Mouse (Mus musculus) embryonic facial prominence, embryonic 12.5 days (tissue): Measurements from ENCODE around the gene Foxq1. TPM values are rescaled to one million over a fixed set of nuclear protein-coding genes. Genes with fewer than 3 reads are reported as not detected.

Experiments
- ATAC-seq: fragments of 200-750 bp; cut with Nextera tagmentation; 2 replicates; pipeline ENCODE4 v1.8.0; 2017; ENCODE audit not compliant: insufficient number of reproducible peaks, insufficient read depth, low FRiP score, low TSS enrichment
- H3K27ac ChIP-seq: fragments of 300-500 bp; sonication (generic); 2 replicates; pipeline ENCODE4 v1.5.1; 2016; ENCODE audit warnings: mild to moderate bottlenecking
- H3K27me3 ChIP-seq: fragments of 300-500 bp; sonication (generic); 2 replicates; pipeline ENCODE4 v1.6.1; 2016; ENCODE audit warnings: mild to moderate bottlenecking, moderate library complexity
- H3K36me3 ChIP-seq: fragments of 300-500 bp; sonication (generic); 2 replicates; pipeline ENCODE4 v1.6.1; 2016; ENCODE audit warnings: mild to moderate bottlenecking
- H3K4me1 ChIP-seq: fragments of 300-500 bp; sonication (generic); 2 replicates; pipeline ENCODE4 v1.6.1; 2016
- H3K4me2 ChIP-seq: fragments of 300-500 bp; sonication (generic); replicated peaks from 2 replicates; pipeline ENCODE4 v1.6.1; 2016; ENCODE audit warnings: mild to moderate bottlenecking, moderate library complexity
- H3K4me3 ChIP-seq: fragments of 300-500 bp; sonication (generic); 2 replicates; pipeline ENCODE4 v1.5.1; 2016; ENCODE audit warnings: mild to moderate bottlenecking
- H3K9ac ChIP-seq: fragments of 300-500 bp; sonication (generic); 2 replicates; pipeline ENCODE4 v1.6.1; 2016; ENCODE audit warnings: mild to moderate bottlenecking, moderate library complexity
- H3K9me3 ChIP-seq: fragments of 300-500 bp; sonication (generic); 2 replicates; pipeline ENCODE4 v1.6.1; 2016; ENCODE audit warnings: mild to moderate bottlenecking, moderate library complexity
- WGBS: fragments of 180-500 bp; shearing (Covaris S2); methylation state at CpG from one replicate; pipeline ENCODE4 v1.1.7; 2016; 5-methylcytosine and 5-hydroxymethylcytosine counted together
- polyA plus RNA-seq: library from polyadenylated mRNA; unstranded; fragments of >200 nt; fragmentation: Nextera tagmentation; extraction: Ambion mirVana; gene quantifications from 2 replicates; pipeline ENCODE4 v1.2.1, GENCODE M21; 2016

The Foxq1 gene
- 1.6 and 2.0 TPM in 2 replicates for polyA plus RNA-seq

DNA sequence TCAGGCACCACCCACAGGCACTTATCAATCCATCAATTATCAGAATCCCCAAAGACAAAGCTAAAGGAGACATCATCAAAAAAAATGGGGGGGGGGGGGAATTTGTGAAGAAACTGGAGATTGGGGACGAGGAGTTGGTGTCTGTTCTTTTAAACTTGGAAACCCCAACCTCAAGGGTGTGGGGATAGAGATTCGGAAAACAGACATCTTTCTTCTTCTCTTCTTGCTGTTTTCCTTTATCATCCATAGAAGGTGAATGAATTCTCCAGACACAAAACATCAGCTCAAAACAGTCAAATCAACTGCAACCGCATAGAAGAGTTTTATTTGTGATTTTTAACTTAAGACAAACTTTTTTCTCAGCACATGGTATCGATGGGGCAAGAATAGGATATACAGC lies at the start of gene Foxq1:
TSS of gene Foxq1 (plus strand) at position 301 of the 400 bp plus-strand sequence.
- 77% methylated on average over 4 of the region's 4 CpGs for WGBS

DNA sequence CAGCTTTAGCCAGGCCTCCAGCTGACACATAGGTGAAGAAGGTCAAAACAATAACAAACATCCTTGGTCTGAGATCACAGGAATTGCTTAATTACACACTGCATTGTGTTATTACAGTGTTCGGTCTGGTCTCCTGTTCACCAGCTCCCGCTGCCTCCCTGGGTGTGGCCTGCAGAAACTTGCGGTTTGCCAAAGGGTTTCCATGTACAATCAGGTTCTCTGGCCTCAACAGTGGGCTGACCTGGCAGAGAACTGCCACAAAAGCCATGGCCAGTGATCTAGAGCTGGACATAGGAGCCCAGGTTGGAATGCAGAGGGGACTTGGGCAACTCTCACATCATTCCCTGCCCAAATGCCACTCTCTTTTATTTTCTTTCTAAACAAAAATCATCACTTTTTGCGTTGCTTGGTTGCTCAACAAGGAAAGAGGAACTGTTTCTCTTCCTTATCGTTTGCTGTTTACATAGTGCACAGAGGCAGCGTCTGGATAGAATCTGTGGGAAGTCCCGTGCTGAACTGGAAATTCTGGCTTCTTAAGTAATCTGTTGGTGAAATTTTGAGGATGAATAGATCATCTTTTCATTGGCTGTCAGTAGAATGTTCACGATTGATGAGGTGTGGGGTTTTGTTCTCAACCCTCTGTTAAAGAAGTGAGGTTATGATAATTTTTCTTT lies 49.3 kb upstream of the Foxq1 start:
- Histone ChIP-seq H3K4me1 (no peaks in the 10 kb centered on the region), H3K36me3 (no peaks in the 10 kb centered on the region), H3K27ac (no peak overlapping the region), H3K4me2 (no peak overlapping the region), H3K9ac (no peak overlapping the region), H3K4me3 (no peak overlapping the region), H3K27me3 (no peaks in the 10 kb centered on the region), H3K9me3 (no peaks in the 10 kb centered on the region)
- no peak for ATAC-seq
- WGBS, result 70% methylated on average over 8 of the region's 8 CpGs

More for the DNA sequence above, at the start of gene Foxq1:
- peaks cover 20% of the 10 kb centered on the region for H3K4me1 ChIP-seq
- ATAC-seq, result no peak
- H3K9ac ChIP-seq, result no peak within 1 kb of the TSS
- H3K9me3 ChIP-seq, result no peaks in the 10 kb centered on the region
- no peaks in the 10 kb centered on the region for H3K36me3 ChIP-seq
- peaks cover 70% of the 10 kb centered on the region for H3K27me3 ChIP-seq
- H3K27ac ChIP-seq, result no peak within 1 kb of the TSS
- no peak within 1 kb of the TSS; the same call in 1 of the 2 replicates for H3K4me2 ChIP-seq
- H3K4me3 ChIP-seq, result no peak within 1 kb of the TSS

DNA sequence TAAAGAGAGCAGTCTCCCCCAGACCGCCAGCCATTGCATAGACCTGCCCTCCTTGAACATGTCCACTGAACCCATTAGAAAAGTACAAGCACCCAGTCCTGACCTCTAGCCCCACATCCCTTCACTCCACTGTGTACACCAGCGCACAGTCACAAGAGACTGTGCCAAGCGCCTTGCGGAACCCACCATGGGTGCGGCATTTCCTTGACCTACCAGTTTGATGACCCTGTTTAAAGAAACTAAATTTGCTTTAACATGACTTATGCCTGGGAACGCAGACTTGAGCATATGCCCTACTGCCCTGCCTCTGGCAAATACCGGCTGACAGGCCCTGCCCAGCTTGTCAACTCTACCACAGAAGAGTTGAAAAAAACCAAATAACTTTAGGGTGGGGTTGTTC lies 40.7 kb upstream of the Foxq1 start:
- 90% methylated on average over 7 of the region's 7 CpGs for WGBS

DNA sequence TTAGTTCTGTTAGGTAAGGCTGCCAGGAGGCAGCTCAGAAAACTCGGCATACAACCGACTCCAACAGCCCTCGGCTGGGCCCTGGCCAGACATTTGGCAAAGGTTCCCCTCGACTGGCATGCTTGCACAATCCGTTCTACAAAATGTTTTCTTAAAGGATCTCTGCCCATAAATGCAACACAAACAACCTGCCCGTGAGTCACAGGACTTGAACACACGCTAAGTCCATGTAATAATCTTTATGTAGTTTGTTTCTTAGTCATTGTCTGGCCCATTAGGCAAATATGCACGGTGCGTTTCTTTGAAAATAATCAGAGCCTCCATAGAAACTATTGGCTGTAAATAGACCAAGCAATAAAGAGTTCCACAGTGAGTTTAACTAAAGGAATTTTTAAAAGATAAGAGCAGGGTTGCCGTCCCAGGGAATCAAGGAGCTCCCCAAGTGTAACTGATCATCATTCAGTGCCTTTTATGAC lies 37.5 kb upstream of the Foxq1 start:
- Histone ChIP-seq H3K9me3 (no peaks in the 10 kb centered on the region), H3K4me3 (no peak overlapping the region), H3K27me3 (no peaks in the 10 kb centered on the region), H3K4me2 (no peak overlapping the region), H3K36me3 (no peaks in the 10 kb centered on the region), H3K27ac (no peak overlapping the region), H3K9ac (no peak overlapping the region), H3K4me1 (no peaks in the 10 kb centered on the region)
- ATAC-seq, result no peak
- 81% methylated on average over 10 of the region's 10 CpGs for WGBS

More for the DNA sequence above, 40.7 kb upstream of the Foxq1 start:
- H3K4me3 ChIP-seq, result no peak overlapping the region
- H3K4me1 ChIP-seq, result no peaks in the 10 kb centered on the region
- H3K36me3 ChIP-seq, result no peaks in the 10 kb centered on the region
- no peaks in the 10 kb centered on the region for H3K9me3 ChIP-seq
- no peaks in the 10 kb centered on the region for H3K27me3 ChIP-seq
- no peak for ATAC-seq
- H3K27ac ChIP-seq, result no peak overlapping the region
- H3K4me2 ChIP-seq, result no peak overlapping the region
- no peak overlapping the region for H3K9ac ChIP-seq

DNA sequence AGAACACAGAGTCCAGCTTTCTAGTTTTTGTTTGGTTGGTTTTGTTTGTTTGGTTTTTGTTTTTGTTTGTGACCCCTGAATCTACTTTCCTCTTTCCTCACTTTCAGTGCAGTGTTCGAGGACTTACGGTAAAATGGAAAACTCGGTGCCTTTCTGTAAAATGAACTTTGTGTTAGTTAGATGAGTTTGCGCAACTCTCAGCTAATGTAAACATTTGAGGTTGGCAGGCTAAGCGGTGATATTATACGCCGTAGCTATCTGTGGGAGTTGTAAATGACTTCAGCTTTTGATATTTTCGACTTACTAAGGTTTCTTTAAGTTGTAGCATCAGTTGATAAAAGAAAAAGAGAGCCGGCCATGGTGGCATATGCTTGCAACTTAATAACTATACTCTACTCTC lies 37.0 kb upstream of the Foxq1 start:
- 90% methylated on average over 9 of the region's 9 CpGs for WGBS
- ATAC-seq, result no peak
- Histone ChIP-seq H3K27ac (no peak overlapping the region), H3K4me2 (no peak overlapping the region), H3K4me1 (no peaks in the 10 kb centered on the region), H3K4me3 (no peak overlapping the region), H3K9ac (no peak overlapping the region), H3K9me3 (no peaks in the 10 kb centered on the region), H3K27me3 (no peaks in the 10 kb centered on the region), H3K36me3 (no peaks in the 10 kb centered on the region)

DNA sequence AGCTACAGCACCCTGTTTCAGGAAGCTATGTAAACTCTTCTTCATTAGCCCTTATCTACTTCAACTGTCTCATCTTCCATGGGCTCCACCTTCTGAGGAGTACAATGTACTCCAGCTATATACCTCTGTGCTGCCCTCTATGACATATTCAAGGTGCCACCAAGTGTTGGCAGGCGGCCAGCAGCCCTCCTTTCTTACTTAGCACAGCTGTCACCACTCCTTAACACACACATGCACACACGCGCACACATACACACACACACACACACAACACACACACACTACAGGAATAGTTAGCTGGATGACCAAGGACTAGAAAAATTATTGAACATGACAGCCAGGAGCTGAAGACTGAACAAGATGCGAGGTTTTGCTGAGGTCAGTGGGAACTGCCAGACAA lies 31.0 kb upstream of the Foxq1 start:
- no peaks in the 10 kb centered on the region for H3K4me1 ChIP-seq
- no peak overlapping the region for H3K9ac ChIP-seq
- WGBS, result 90% methylated on average over 4 of the region's 4 CpGs
- no peak for ATAC-seq
- no peaks in the 10 kb centered on the region for H3K36me3 ChIP-seq
- H3K27me3 ChIP-seq, result no peaks in the 10 kb centered on the region
- H3K4me2 ChIP-seq, result no peak overlapping the region
- no peaks in the 10 kb centered on the region for H3K9me3 ChIP-seq
- H3K4me3 ChIP-seq, result no peak overlapping the region
- no peak overlapping the region for H3K27ac ChIP-seq

DNA sequence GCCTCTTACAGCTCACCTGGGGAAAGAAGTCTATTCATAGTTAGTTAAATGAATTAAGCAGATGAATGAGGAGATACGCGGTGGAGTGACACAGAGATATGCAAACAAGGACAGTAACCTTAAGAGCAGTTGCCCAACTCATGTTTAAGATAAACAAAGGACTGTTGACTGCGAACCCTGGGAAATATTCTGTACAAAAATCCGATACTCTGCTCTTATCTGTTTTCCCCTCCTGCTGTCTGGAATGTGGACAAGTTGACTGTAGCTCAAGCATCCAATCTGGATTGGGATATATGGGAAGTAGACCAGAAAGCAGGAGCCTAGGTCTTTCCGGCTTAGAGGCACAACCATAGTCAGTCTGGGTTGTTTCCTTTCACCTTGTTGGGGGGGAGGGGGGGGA lies 24.7 kb upstream of the Foxq1 start:
- Histone ChIP-seq H3K9ac (no peak overlapping the region), H3K27me3 (no peaks in the 10 kb centered on the region), H3K4me1 (no peaks in the 10 kb centered on the region), H3K27ac (no peak overlapping the region), H3K36me3 (no peaks in the 10 kb centered on the region), H3K9me3 (no peaks in the 10 kb centered on the region), H3K4me3 (no peak overlapping the region), H3K4me2 (no peak overlapping the region)
- no peak for ATAC-seq
- 86% methylated on average over 5 of the region's 5 CpGs for WGBS

DNA sequence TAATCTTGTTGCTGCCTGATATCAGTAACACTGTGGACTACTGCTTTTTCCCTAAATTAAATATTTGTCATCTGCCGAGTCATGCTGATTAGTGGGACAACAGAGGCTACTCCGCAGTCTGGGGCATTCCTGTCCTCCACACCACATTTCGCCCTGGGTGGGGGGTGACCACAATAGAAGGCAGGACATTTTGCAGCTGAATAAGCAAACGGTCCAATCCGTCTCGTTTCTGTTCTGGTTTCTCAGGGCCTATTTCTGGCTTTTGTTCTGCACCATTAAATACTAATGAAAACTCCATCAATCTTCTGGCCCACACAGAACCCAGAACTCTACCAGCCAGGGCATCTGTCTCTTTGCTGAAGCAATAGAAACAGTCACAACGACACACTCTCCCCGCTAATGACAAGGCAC lies 24.3 kb upstream of the Foxq1 start:
- Histone ChIP-seq H3K36me3 (no peaks in the 10 kb centered on the region), H3K4me2 (no peak overlapping the region), H3K9ac (no peak overlapping the region), H3K4me1 (no peaks in the 10 kb centered on the region), H3K27ac (no peak overlapping the region), H3K4me3 (no peak overlapping the region), H3K27me3 (no peaks in the 10 kb centered on the region), H3K9me3 (no peaks in the 10 kb centered on the region)
- 57% methylated on average over 8 of the region's 8 CpGs for WGBS
- ATAC-seq, result no peak

DNA sequence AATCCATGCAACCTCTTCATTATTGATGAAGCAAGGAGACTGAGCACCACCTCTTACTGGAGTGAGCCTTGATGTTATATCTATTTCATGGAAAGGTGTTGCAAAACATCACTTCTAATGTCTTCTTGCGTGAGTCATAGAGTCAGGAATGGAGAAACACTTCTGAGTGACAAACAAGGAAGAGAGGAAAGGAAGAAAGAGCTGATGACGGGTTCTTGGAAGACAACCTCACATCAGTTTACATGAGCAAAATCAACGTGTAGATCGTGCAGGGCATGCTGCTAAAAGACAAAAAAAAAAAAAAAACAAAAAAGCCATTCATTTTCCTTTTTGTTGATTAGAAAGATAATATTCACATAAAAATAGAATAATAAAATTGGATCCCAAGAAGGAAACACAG lies 21.2 kb upstream of the Foxq1 start:
- no peak overlapping the region for H3K27ac ChIP-seq
- no peaks in the 10 kb centered on the region for H3K9me3 ChIP-seq
- no peaks in the 10 kb centered on the region for H3K4me1 ChIP-seq
- H3K27me3 ChIP-seq, result no peaks in the 10 kb centered on the region
- H3K4me2 ChIP-seq, result no peak overlapping the region
- H3K4me3 ChIP-seq, result no peak overlapping the region
- no peaks in the 10 kb centered on the region for H3K36me3 ChIP-seq
- 90% methylated on average over 4 of the region's 4 CpGs for WGBS
- no peak overlapping the region for H3K9ac ChIP-seq
- ATAC-seq, result no peak

DNA sequence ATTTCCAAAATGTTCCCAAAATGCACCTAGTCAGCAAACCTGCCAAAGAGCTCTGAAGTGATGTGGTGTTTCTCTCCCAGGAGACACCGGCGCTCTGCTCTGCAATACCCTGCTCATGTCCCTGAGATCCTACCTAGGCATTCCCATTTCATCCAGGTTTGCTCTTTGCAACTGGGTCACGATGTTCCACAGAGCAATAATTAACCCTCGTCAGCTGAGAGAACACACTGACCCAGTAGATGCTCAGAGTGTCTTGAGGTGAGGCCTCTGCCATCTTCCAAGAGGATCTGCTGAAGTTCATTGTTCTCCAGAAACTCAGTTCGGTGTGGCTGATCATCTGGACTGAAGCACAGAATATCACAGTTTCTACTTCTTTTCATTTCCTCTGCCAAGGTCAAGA lies 12.9 kb upstream of the Foxq1 start:
- 84% methylated on average over 5 of the region's 5 CpGs for WGBS
- no peak overlapping the region for H3K9ac ChIP-seq
- H3K36me3 ChIP-seq, result no peaks in the 10 kb centered on the region
- H3K27me3 ChIP-seq, result no peaks in the 10 kb centered on the region
- no peak overlapping the region for H3K4me3 ChIP-seq
- no peaks in the 10 kb centered on the region for H3K4me1 ChIP-seq
- H3K4me2 ChIP-seq, result no peak overlapping the region
- ATAC-seq, result no peak
- no peaks in the 10 kb centered on the region for H3K9me3 ChIP-seq
- no peak overlapping the region for H3K27ac ChIP-seq

DNA sequence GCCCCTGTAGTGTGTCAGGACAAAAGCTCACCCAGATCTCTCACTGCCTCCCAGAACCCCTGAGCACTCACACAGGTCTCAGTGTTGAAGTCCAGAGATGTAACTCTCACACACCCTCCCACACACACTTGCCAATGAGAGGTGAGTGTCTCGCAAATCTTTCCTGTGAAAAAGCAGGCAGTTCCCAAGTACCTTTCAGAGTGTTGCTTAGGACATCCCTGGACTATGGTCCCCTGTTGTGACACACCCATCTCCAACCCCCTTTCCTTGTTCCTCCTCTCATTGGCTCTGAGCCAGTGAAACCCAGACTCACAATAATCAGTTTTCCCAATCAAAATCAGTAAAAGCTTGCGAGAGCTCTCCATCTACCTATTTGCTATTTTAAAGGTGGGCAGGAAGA lies 9.2 kb upstream of the Foxq1 start:
- 75% methylated on average over 2 of the region's 2 CpGs for WGBS
- no peak overlapping the region for H3K4me3 ChIP-seq
- H3K27me3 ChIP-seq, result no peaks in the 10 kb centered on the region
- H3K4me1 ChIP-seq, result no peaks in the 10 kb centered on the region
- no peak overlapping the region for H3K27ac ChIP-seq
- H3K9ac ChIP-seq, result no peak overlapping the region
- no peak for ATAC-seq
- no peaks in the 10 kb centered on the region for H3K36me3 ChIP-seq
- H3K9me3 ChIP-seq, result no peaks in the 10 kb centered on the region
- no peak overlapping the region for H3K4me2 ChIP-seq

DNA sequence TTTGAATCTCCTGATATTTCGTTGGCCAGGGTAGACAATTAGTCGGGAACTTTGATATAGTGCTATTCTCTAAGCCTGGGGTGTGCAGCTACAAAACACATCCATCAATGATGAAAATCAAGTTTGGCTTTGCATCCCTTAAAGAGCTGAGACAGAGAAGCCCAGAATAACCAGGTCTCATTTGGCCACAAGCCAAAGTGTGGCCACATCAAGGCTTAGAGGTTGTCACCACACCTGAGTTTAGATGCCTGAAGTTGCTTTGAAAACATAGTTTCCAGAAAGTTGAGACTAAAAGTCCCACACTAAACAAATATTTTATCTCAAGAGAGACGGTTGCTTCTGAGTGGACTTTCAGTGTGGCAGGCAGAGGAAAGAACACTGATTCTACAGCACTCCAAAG lies 8.7 kb upstream of the Foxq1 start:
- H3K4me1 ChIP-seq, result no peaks in the 10 kb centered on the region
- no peak overlapping the region for H3K27ac ChIP-seq
- no peak for ATAC-seq
- no peaks in the 10 kb centered on the region for H3K27me3 ChIP-seq
- H3K4me3 ChIP-seq, result no peak overlapping the region
- no peaks in the 10 kb centered on the region for H3K36me3 ChIP-seq
- no peak overlapping the region for H3K4me2 ChIP-seq
- H3K9ac ChIP-seq, result no peak overlapping the region
- H3K9me3 ChIP-seq, result no peaks in the 10 kb centered on the region
- WGBS, result 81% methylated on average over 3 of the region's 3 CpGs
